Mouse (Mus musculus): Measurements from ENCODE around the gene Emc10. TPM values are rescaled to one million over a fixed set of nuclear protein-coding genes. Genes with fewer than 3 reads are reported as not detected.

Emc10 gene
- polyA plus RNA-seq, 1 experiment from 2014 or later: 69.9 TPM

Small RNA genes lying within 50 kb of the gene (microRNA-seq; reads per million reads assigned to microRNA genes)
- 0.50 reads per million for gene Mir7052
- gene Mir7053: 0.50 reads per million

Other genes starting within 250 kb of the Emc10 start
- gene 1700028J19Rik, start 249.8 kb downstream of the Emc10 start, polyA plus RNA-seq (2015; fragmentation: Nextera tagmentation; extraction: Ambion mirVana): 1.4 and 1.6 TPM in 2 replicates
- gene 2410002F23Rik, start 249.8 kb downstream of the Emc10 start, polyA plus RNA-seq (2015; fragmentation: Nextera tagmentation; extraction: Ambion mirVana): 131 and 139 TPM in 2 replicates
- 0.27 TPM in 1 of 2 replicates, not detected in the other for gene Acp4, start 239.2 kb downstream of the Emc10 start, polyA plus RNA-seq (2015; fragmentation: Nextera tagmentation; extraction: Ambion mirVana)
- gene Gm15517, start 235.1 kb downstream of the Emc10 start, polyA plus RNA-seq (2015; fragmentation: Nextera tagmentation; extraction: Ambion mirVana): not detected in 2 replicates
- gene Clec11a, start 189.6 kb downstream of the Emc10 start, polyA plus RNA-seq (2015; fragmentation: Nextera tagmentation; extraction: Ambion mirVana): 6.1 and 7.4 TPM in 2 replicates
- gene Shank1, start 186.3 kb downstream of the Emc10 start, polyA plus RNA-seq (2015; fragmentation: Nextera tagmentation; extraction: Ambion mirVana): 1.7 TPM in 2 replicates
- 1.3 and 1.5 TPM in 2 replicates for gene Syt3, start 112.4 kb downstream of the Emc10 start, polyA plus RNA-seq (2015; fragmentation: Nextera tagmentation; extraction: Ambion mirVana)
- gene 1700008O03Rik, start 110.7 kb downstream of the Emc10 start, polyA plus RNA-seq (2015; fragmentation: Nextera tagmentation; extraction: Ambion mirVana): 0.84 and 1.2 TPM in 2 replicates
- 0.31 and 0.52 TPM in 2 replicates for gene Lrrc4b, start 67.5 kb downstream of the Emc10 start, polyA plus RNA-seq (2015; fragmentation: Nextera tagmentation; extraction: Ambion mirVana)
- 0.72 and 0.87 TPM in 2 replicates for gene Aspdh, start 31.1 kb downstream of the Emc10 start, polyA plus RNA-seq (2015; fragmentation: Nextera tagmentation; extraction: Ambion mirVana)
- 88.0 and 102 TPM in 2 replicates for gene Josd2, start 28.5 kb downstream of the Emc10 start, polyA plus RNA-seq (2015; fragmentation: Nextera tagmentation; extraction: Ambion mirVana)
- gene Fam71e1, start 52 bp upstream of the Emc10 start, polyA plus RNA-seq (2015; fragmentation: Nextera tagmentation; extraction: Ambion mirVana): 7.0 and 8.2 TPM in 2 replicates
- 0.41 and 1.8 TPM in 2 replicates for gene Mybpc2, start 28.1 kb upstream of the Emc10 start, polyA plus RNA-seq (2015; fragmentation: Nextera tagmentation; extraction: Ambion mirVana)
- gene Spib, start 35.5 kb upstream of the Emc10 start, polyA plus RNA-seq (2015; fragmentation: Nextera tagmentation; extraction: Ambion mirVana): 0.52 and 0.76 TPM in 2 replicates
- 70.3 and 72.8 TPM in 2 replicates for gene Pold1, start 52.3 kb upstream of the Emc10 start, polyA plus RNA-seq (2015; fragmentation: Nextera tagmentation; extraction: Ambion mirVana)
- 62.0 and 68.6 TPM in 2 replicates for gene Nr1h2, start 57.4 kb upstream of the Emc10 start, polyA plus RNA-seq (2015; fragmentation: Nextera tagmentation; extraction: Ambion mirVana)
- 3.7 and 5.4 TPM in 2 replicates for gene Napsa, start 75.9 kb upstream of the Emc10 start, polyA plus RNA-seq (2015; fragmentation: Nextera tagmentation; extraction: Ambion mirVana)
- 0.16 and 0.26 TPM in 2 replicates for gene Kcnc3, start 94.1 kb upstream of the Emc10 start, polyA plus RNA-seq (2015; fragmentation: Nextera tagmentation; extraction: Ambion mirVana)
- gene Myh14, start 174.3 kb upstream of the Emc10 start, polyA plus RNA-seq (2015; fragmentation: Nextera tagmentation; extraction: Ambion mirVana): 17.5 and 20.5 TPM in 2 replicates
- not detected in 2 replicates for gene Izumo2, start 212.2 kb upstream of the Emc10 start, polyA plus RNA-seq (2015; fragmentation: Nextera tagmentation; extraction: Ambion mirVana)

All from stomach, embryonic 16.5 days (tissue).